15 mouse cellular contexts compared by ENCODE assay signal in the genomic region with DNA sequence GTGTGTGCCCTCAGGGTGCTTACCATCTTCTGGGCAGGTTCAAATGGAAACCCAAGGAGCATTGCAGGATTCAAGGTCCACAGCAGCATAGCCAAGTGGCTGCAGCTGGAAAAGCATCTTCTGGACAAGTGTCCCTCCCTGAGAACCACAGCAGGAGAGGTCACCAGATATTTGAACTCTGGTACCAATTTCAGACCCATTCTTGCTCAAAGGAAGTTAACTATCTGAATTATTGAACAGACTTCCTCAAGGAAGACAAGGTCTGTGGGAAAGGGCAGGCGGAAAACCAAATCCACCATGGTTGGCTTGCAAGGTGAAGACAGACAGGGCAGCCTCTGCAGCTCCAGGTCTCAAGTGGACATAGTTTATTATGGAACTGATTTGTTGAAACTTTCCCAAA.
DNase-seq lines count a peak whose midpoint lies in the region; ATAC-seq and TF ChIP-seq lines count a peak whose summit lies in the region.
"Had no signal": no experiment of that assay in that cellular context is flagged by ENCODE, and none has a peak within 500 bp of the region (broad histone marks: within the 10 kb centered on the region; RNA-seq: fewer than 3 reads in every experiment).

No protein-coding gene starts in this region.

- H3K27me3 ChIP-seq in hindbrain, embryonic 13.5 days, result no peaks in the 10 kb centered on the region
- H3K27me3 ChIP-seq in hindbrain, postnatal 0 days (ENCODE audit: insufficient read depth, low read length), result no peaks in the 10 kb centered on the region
- no peaks in the 10 kb centered on the region for H3K27me3 ChIP-seq in midbrain, embryonic 14.5 days (ENCODE audit: control insufficient read depth, insufficient read depth, low read length)
- H3K27me3 ChIP-seq in midbrain, embryonic 11.5 days (ENCODE audit: control insufficient read depth, insufficient read depth, low read length), result no peaks in the 10 kb centered on the region
- H3K27me3 ChIP-seq: embryonic facial prominence, embryonic 12.5 days; forebrain, embryonic 15.5 days had no signal

- H3K9me3 ChIP-seq in hindbrain, embryonic 13.5 days, result no peaks in the 10 kb centered on the region
- no peaks in the 10 kb centered on the region for H3K9me3 ChIP-seq in hindbrain, postnatal 0 days (ENCODE audit: low read length)
- no peaks in the 10 kb centered on the region for H3K9me3 ChIP-seq in midbrain, embryonic 14.5 days (ENCODE audit: control insufficient read depth, low read length)
- H3K9me3 ChIP-seq in midbrain, embryonic 11.5 days (ENCODE audit: control insufficient read depth, low read length), result no peaks in the 10 kb centered on the region
- H3K9me3 ChIP-seq: embryonic facial prominence, embryonic 12.5 days; forebrain, embryonic 15.5 days had no signal

- intact Hi-C loops in heart, postnatal 36 days (cut with DNase I), result loop anchor here (5.0 kb wide), 1 partner anchor 73 kb away; no protein-coding TSS in a partner anchor

- peaks cover 59% of the 10 kb centered on the region for H3K4me1 ChIP-seq in hindbrain, embryonic 13.5 days (replicated peaks)
- no peaks in the 10 kb centered on the region; the same call in 1 of the 2 replicates for H3K4me1 ChIP-seq in hindbrain, postnatal 0 days (ENCODE audit: insufficient read depth, low read length)
- H3K4me1 ChIP-seq in midbrain, embryonic 14.5 days (ENCODE audit: control insufficient read depth, insufficient read depth, low read length), result peaks cover 41% of the 10 kb centered on the region
- peaks cover 14% of the 10 kb centered on the region for H3K4me1 ChIP-seq in midbrain, embryonic 11.5 days (ENCODE audit: control insufficient read depth, insufficient read depth, low read length)

- no peak for ATAC-seq in hindbrain, embryonic 13.5 days (ENCODE audit: low FRiP score)
- no peak for ATAC-seq in hindbrain, postnatal 0 days
- no peak for ATAC-seq in midbrain, embryonic 14.5 days (ENCODE audit: low FRiP score, low TSS enrichment)
- ATAC-seq in midbrain, embryonic 11.5 days (ENCODE audit: low FRiP score), result no peak
- ATAC-seq: forebrain, embryonic 15.5 days had no signal

- no peaks in the 10 kb centered on the region for H3K36me3 ChIP-seq in hindbrain, embryonic 13.5 days
- no peaks in the 10 kb centered on the region for H3K36me3 ChIP-seq in hindbrain, postnatal 0 days (ENCODE audit: insufficient read depth, low read length)
- H3K36me3 ChIP-seq in midbrain, embryonic 14.5 days (ENCODE audit: control insufficient read depth, insufficient read depth, low read length), result no peaks in the 10 kb centered on the region
- H3K36me3 ChIP-seq in midbrain, embryonic 11.5 days (ENCODE audit: control insufficient read depth, insufficient read depth, low read length), result no peaks in the 10 kb centered on the region
- H3K36me3 ChIP-seq: embryonic facial prominence, embryonic 12.5 days; forebrain, embryonic 15.5 days had no signal

- H3K27ac ChIP-seq in hindbrain, embryonic 13.5 days, result 0 out of 2 replicates have a peak overlapping the region, but pooled peaks have one; percentile 2
- H3K27ac ChIP-seq in hindbrain, postnatal 0 days, result no peak overlapping the region
- H3K27ac ChIP-seq in midbrain, embryonic 14.5 days (replicated peaks; ENCODE audit: low read depth, low read length), result 0 out of 2 replicates have a peak overlapping the region, but pooled peaks have one; percentile 21
- no peak overlapping the region for H3K27ac ChIP-seq in midbrain, embryonic 11.5 days (ENCODE audit: low read depth, low read length)
- H3K27ac ChIP-seq: embryonic facial prominence, embryonic 12.5 days; forebrain, embryonic 15.5 days had no signal

- no peak for TF ChIP-seq CTCF in hindbrain, postnatal 0 days (IDR thresholded peaks at IDR 0.05; ENCODE audit: low read depth)

- peak; percentile 91 for DNase-seq in heart, adult 11 months
- DNase-seq in heart, postnatal 36 days, result no peak
- no peak for DNase-seq in hindbrain, postnatal 0 days (ENCODE audit: low spot score)
- DNase-seq in midbrain, embryonic 14.5 days, result no peak
- no peak for DNase-seq in midbrain, embryonic 11.5 days (ENCODE audit: low spot score, missing footprints)
- DNase-seq in spleen, postnatal 36 days (ENCODE audit: low spot score in 2 of 2), result no peak
- DNase-seq: adrenal gland, postnatal 10 days; cerebellum, adult 11-12 months; cerebellum, adult 9-10 months; cerebellum, postnatal 25 days; gastrocnemius, postnatal 10 days; heart, postnatal 10 days had no signal

- WGBS in hindbrain, embryonic 13.5 days, result 98% methylated on average over 1 of the region's 1 CpGs
- 97% methylated on average over 1 of the region's 1 CpGs for WGBS in hindbrain, postnatal 0 days
- WGBS in midbrain, embryonic 14.5 days, result 97% methylated on average over 1 of the region's 1 CpGs
- 89% methylated on average over 1 of the region's 1 CpGs for WGBS in midbrain, embryonic 11.5 days

- no peak overlapping the region for H3K4me2 ChIP-seq in hindbrain, embryonic 13.5 days
- no peak overlapping the region for H3K4me2 ChIP-seq in hindbrain, postnatal 0 days (ENCODE audit: low read depth, low read length)
- no peak overlapping the region for H3K4me2 ChIP-seq in midbrain, embryonic 14.5 days (ENCODE audit: low read length)
- no peak overlapping the region for H3K4me2 ChIP-seq in midbrain, embryonic 11.5 days
- H3K4me2 ChIP-seq: embryonic facial prominence, embryonic 12.5 days; forebrain, embryonic 15.5 days had no signal

- H3K9ac ChIP-seq in hindbrain, embryonic 13.5 days, result no peak overlapping the region
- H3K9ac ChIP-seq in hindbrain, postnatal 0 days (replicated peaks; ENCODE audit: low read length), result no peak overlapping the region
- no peak overlapping the region for H3K9ac ChIP-seq in midbrain, embryonic 14.5 days (replicated peaks; ENCODE audit: low read length)
- no peak overlapping the region for H3K9ac ChIP-seq in midbrain, embryonic 11.5 days (ENCODE audit: low read length)
- H3K9ac ChIP-seq: embryonic facial prominence, embryonic 12.5 days; forebrain, embryonic 15.5 days had no signal

- no peak overlapping the region for H3K4me3 ChIP-seq in hindbrain, embryonic 13.5 days
- no peak overlapping the region for H3K4me3 ChIP-seq in hindbrain, postnatal 0 days (ENCODE audit: low read length)
- no peak overlapping the region for H3K4me3 ChIP-seq in midbrain, embryonic 14.5 days (replicated peaks; ENCODE audit: low read depth, low read length)
- no peak overlapping the region for H3K4me3 ChIP-seq in midbrain, embryonic 11.5 days (ENCODE audit: low read depth, low read length)
- H3K4me3 ChIP-seq: embryonic facial prominence, embryonic 12.5 days; forebrain, embryonic 15.5 days had no signal

Comparison
In these comparisons a context has a peak if more than half of its experiments do, and no peak if none do; other contexts are left out.
1. H3K27ac ChIP-seq: peak in hindbrain, embryonic 13.5 days (single experiment) and midbrain, embryonic 14.5 days (single experiment); none in hindbrain, postnatal 0 days (single experiment) and midbrain, embryonic 11.5 days (single experiment).